Mouse (Mus musculus) ES-Bruce4 (cell line): Measurements from ENCODE around the gene Cfap77.

Experiments
- CTCF ChIP-seq: IDR thresholded peaks from one replicate; pipeline ENCODE4 v1.8.1; 2011; ENCODE audit warnings: low read depth, low read length
- EP300 ChIP-seq: IDR thresholded peaks from 2 replicates; pipeline ENCODE4 v1.6.1; 2011; ENCODE audit warnings: low read depth, low read length; ENCODE audit not compliant: insufficient read depth
- POLR2A ChIP-seq: IDR thresholded peaks from one replicate; pipeline ENCODE4 v1.8.1; 2011; ENCODE audit warnings: low read length; ENCODE audit not compliant: insufficient read depth

DNA sequence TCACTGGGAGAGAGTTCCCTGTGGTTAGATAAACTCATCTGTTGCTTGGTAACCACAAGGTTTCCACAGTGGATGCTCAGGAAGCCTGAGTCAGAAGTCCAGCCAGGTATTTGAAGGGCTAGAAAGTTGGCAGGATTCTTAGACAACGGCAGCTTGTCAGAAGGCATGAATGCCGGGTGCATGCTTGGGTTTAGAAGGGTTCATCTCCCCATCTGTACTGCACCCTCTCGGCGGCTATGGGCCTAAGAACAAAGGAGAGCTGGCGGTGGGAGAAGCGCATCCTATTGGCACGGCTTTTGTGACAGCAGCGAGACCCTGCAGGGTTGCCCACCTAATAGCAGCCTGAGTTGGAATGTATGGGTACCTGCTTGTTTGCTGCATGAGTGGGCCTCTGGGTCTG is 152.6 kb downstream of the Cfap77 start:
- TF ChIP-seq CTCF (no peak), POLR2A (no peak), EP300 (no peak)
